Mouse (Mus musculus): ENCODE measurements at regions not wholly inside any gene's neighbourhood (a gene's known extent, or its start where the extent isn't known, plus 50 kb on each side); places are given as distances from the start of the nearest gene placed in this dataset.

DNA sequence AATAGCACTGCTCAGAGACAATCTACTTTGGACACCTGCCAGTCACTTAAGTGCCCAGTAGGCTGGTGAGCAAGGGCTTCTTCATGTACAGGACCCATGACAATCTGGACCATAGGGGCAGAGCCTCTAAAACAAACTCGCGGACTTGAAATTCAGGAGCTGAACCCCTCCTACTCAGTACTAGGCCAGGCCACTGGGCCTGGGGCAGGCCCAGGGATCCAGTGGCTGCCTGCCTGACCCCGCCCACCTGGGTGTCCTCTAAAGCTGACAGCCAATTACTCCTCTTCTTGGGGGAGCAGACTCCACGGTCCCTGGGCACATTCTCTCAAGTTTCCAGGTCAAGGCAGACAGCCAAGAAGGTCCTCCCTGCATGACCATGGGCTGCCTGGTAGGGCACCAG lies 78.3 kb upstream of the A730046J19Rik start:
- no peak overlapping the region for H3K4me2 ChIP-seq (ENCODE audit: low read depth, low read length)
- no peaks in the 10 kb centered on the region for H3K9me3 ChIP-seq (replicated peaks; ENCODE audit: control insufficient read depth, low read length)
- no peak for DNase-seq (ENCODE audit: low spot score)
- no peak overlapping the region for H3K9ac ChIP-seq (replicated peaks; ENCODE audit: low read length)
- no peak for ATAC-seq (replicated peaks; ENCODE audit: insufficient number of reproducible peaks, low FRiP score, low TSS enrichment, low read depth)
- no peaks in the 10 kb centered on the region for H3K4me1 ChIP-seq (ENCODE audit: control insufficient read depth, insufficient read depth, low read length)
- H3K27me3 ChIP-seq (ENCODE audit: control insufficient read depth, insufficient read depth, low read length): no peaks in the 10 kb centered on the region
- no peak overlapping the region for H3K4me3 ChIP-seq (ENCODE audit: low read depth, low read length)
- 68% methylated on average over 4 of the region's 4 CpGs for WGBS
- H3K36me3 ChIP-seq (replicated peaks; ENCODE audit: control insufficient read depth, insufficient read depth, low read depth, low read length): no peaks in the 10 kb centered on the region
- H3K27ac ChIP-seq (replicated peaks; ENCODE audit: low read depth, low read length): no peak overlapping the region

DNA sequence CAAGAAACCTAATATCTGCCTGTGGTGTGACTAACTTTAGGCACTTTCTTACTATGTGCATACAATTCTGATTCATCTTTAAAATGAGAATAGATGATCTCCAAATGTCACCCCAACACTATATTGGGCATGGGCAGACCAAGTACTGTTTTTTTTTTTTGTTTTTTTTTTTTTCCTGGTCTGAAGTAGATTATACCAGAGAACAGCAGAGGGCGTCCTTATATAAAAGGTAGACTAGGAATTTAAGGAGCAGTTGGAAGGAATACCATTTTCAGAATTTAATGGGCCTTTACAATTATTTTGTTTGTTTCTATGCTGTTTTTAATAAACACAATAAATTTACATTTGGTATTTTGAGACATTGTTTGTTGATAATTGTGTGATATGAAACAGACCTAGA lies 72.3 kb upstream of the A730046J19Rik start:
- no peak overlapping the region for H3K4me3 ChIP-seq (ENCODE audit: low read depth, low read length)
- no peaks in the 10 kb centered on the region for H3K36me3 ChIP-seq (replicated peaks; ENCODE audit: control insufficient read depth, insufficient read depth, low read depth, low read length)
- ATAC-seq (replicated peaks; ENCODE audit: insufficient number of reproducible peaks, low FRiP score, low TSS enrichment, low read depth) (no peak), DNase-seq (ENCODE audit: low spot score) (no peak)
- no peak overlapping the region for H3K27ac ChIP-seq (replicated peaks; ENCODE audit: low read depth, low read length)
- H3K9ac ChIP-seq (replicated peaks; ENCODE audit: low read length): no peak overlapping the region
- H3K9me3 ChIP-seq (replicated peaks; ENCODE audit: control insufficient read depth, low read length): no peaks in the 10 kb centered on the region
- H3K4me1 ChIP-seq (ENCODE audit: control insufficient read depth, insufficient read depth, low read length): no peaks in the 10 kb centered on the region
- H3K27me3 ChIP-seq (ENCODE audit: control insufficient read depth, insufficient read depth, low read length): no peaks in the 10 kb centered on the region
- no peak overlapping the region for H3K4me2 ChIP-seq (ENCODE audit: low read depth, low read length)
- WGBS: 0% methylated on average over 1 of the region's 1 CpGs

DNA sequence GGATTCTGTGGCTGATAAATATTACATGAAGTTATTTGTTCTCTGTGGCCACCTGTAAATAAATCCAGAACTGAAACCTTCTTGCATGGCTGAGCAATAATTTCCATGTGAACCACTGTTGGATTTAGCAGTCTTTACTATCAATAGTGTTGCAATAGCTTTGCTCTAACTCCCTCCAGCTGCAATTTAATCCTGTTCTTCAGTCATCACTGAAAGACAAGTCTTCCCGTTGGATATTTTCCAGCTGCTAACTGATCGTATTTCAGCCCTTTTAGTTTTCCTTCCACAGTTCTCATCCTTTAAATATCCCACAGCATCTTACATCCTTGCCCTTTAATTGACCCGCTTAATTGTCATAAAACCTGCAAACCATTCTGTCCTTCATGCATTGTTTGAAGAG lies 55.3 kb upstream of the A730046J19Rik start:
- no peaks in the 10 kb centered on the region for H3K4me1 ChIP-seq (ENCODE audit: control insufficient read depth, insufficient read depth, low read length)
- no peaks in the 10 kb centered on the region; the same call in 1 of the 2 replicates for H3K27me3 ChIP-seq (ENCODE audit: control insufficient read depth, insufficient read depth, low read length)
- no peak for ATAC-seq (replicated peaks; ENCODE audit: insufficient number of reproducible peaks, low FRiP score, low TSS enrichment, low read depth)
- no peaks in the 10 kb centered on the region for H3K36me3 ChIP-seq (replicated peaks; ENCODE audit: control insufficient read depth, insufficient read depth, low read depth, low read length)
- H3K4me2 ChIP-seq (ENCODE audit: low read depth, low read length): no peak overlapping the region
- H3K4me3 ChIP-seq (ENCODE audit: low read depth, low read length): no peak overlapping the region
- WGBS: 47% methylated on average over 3 of the region's 3 CpGs
- H3K27ac ChIP-seq (replicated peaks; ENCODE audit: low read depth, low read length): no peak overlapping the region
- peak; percentile 40 for DNase-seq (ENCODE audit: low spot score)
- no peak overlapping the region for H3K9ac ChIP-seq (replicated peaks; ENCODE audit: low read length)
- no peaks in the 10 kb centered on the region for H3K9me3 ChIP-seq (replicated peaks; ENCODE audit: control insufficient read depth, low read length)
